Mouse (Mus musculus) megakaryocyte, embryonic 14.5 days (primary cell): ENCODE measurements around the gene Arid4b.

Experiments used
- FLI1 ChIP-seq: IDR thresholded peaks from 2 replicates; pipeline ENCODE4 v1.6.1; 2012; ENCODE audit warnings: low read length, inconsistent platforms, mixed read lengths
- GATA1 ChIP-seq: IDR thresholded peaks from 3 replicates; pipeline ENCODE4 v1.6.1; 2012; ENCODE audit warnings: mixed read lengths, low read length, inconsistent platforms, borderline replicate concordance

DNA sequence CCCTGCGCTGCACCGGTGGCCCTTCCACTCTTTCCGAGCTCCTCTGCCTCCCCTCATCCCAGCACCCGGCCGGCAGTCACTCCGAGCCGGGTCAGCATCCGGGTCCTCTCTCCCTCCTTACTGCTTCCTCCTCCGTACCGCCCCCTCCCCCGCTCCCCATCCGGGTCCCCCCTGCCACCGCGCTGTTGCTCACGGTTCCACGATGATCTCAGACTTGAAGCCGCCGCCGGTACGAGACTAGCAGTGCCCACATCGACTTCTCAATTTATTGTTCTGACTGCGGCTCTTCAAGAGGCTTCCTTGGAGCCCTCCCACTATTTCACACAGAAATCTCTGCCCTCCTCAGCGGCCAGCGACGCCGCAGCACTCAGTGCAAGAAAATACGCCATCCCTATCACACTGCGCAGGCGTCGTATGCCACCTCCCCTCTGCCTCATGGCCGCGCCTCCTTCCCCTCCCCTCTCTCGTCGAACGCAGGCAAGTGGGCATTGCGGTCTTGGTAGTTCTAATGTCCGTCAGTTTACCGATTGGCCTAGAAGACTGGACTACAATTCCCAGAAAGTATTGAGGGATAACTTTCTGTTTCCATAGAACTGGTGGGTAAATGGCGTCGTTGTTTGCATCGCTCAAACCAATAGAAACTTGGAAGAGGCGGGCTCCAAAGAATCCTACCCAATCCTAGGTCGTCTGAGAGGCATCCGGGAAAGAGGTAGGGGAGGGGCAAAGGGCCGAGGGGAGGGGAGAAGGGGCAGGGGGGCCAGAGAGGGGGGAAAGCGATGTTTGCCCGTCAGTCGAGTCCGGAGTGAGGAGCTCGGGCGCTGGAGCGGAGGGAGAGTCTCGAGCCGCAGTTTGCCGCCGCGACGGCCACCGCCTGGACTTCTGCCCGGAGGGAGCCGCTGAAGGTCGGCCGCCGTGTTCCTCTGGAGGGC lies at the start of gene Arid4b, which contains the start of gene Ggps1:
- no peak for TF ChIP-seq GATA1
- no peak for TF ChIP-seq FLI1
